Mouse (Mus musculus) neural tube, embryonic 12.5 days (tissue): Measurements from ENCODE around the gene Ikzf2. TPM values are rescaled to one million over a fixed set of nuclear protein-coding genes. Genes with fewer than 3 reads are reported as not detected.

Experiments
- ATAC-seq: fragments of 200-750 bp; cut with Nextera tagmentation; 2 replicates; pipeline ENCODE4 v1.8.0; 2017; ENCODE audit warnings: low read depth, mild to moderate bottlenecking, moderate TSS enrichment, moderate library complexity; ENCODE audit not compliant: low FRiP score
- H3K27ac ChIP-seq: fragments of 300-500 bp; sonication (generic); 2 replicates; pipeline ENCODE4 v1.5.1; 2016
- H3K27me3 ChIP-seq: fragments of 300-500 bp; sonication (generic); replicated peaks from 2 replicates; pipeline ENCODE4 v1.6.1; 2016; ENCODE audit warnings: mild to moderate bottlenecking
- H3K36me3 ChIP-seq: fragments of 300-500 bp; sonication (generic); 2 replicates; pipeline ENCODE4 v1.6.1; 2016; ENCODE audit warnings: mild to moderate bottlenecking
- H3K4me1 ChIP-seq: fragments of 300-500 bp; sonication (generic); 2 replicates; pipeline ENCODE4 v1.6.1; 2016
- H3K4me2 ChIP-seq: fragments of 300-500 bp; sonication (generic); replicated peaks from 2 replicates; pipeline ENCODE4 v1.6.1; 2016; ENCODE audit warnings: mild to moderate bottlenecking
- H3K4me3 ChIP-seq: fragments of 300-500 bp; sonication (generic); 2 replicates; pipeline ENCODE4 v1.5.1; 2016
- H3K9ac ChIP-seq: fragments of 300-500 bp; sonication (generic); 2 replicates; pipeline ENCODE4 v1.6.1; 2016; ENCODE audit warnings: mild to moderate bottlenecking
- H3K9me3 ChIP-seq: fragments of 300-500 bp; sonication (generic); 2 replicates; pipeline ENCODE4 v1.6.1; 2016; ENCODE audit warnings: mild to moderate bottlenecking
- WGBS: fragments of 180-500 bp; shearing (Covaris S2); methylation state at CpG from one replicate; pipeline ENCODE4 v1.1.7; 2016; 5-methylcytosine and 5-hydroxymethylcytosine counted together
- polyA plus RNA-seq: library from polyadenylated mRNA; unstranded; fragments of >200 nt; fragmentation: Nextera tagmentation; extraction: Ambion mirVana; gene quantifications from 2 replicates; pipeline ENCODE4 v1.2.1, GENCODE M21; 2016

The Ikzf2 gene
- polyA plus RNA-seq, 1 experiment from 2014 or later, result 3.8 TPM

- no peak overlapping the region for H3K27ac ChIP-seq
- H3K9me3 ChIP-seq, result no peaks in the 10 kb centered on the region
- 0 out of 2 replicates have a peak overlapping the region, but pooled peaks have one; percentile 67 for H3K9ac ChIP-seq
- peak overlapping the region; percentile 73 for H3K4me2 ChIP-seq
- under 1% methylated on average over 14 of the region's 15 CpGs for WGBS
- no peaks in the 10 kb centered on the region for H3K27me3 ChIP-seq
- H3K4me3 ChIP-seq, result peak overlapping the region; percentile 66
- no peak for ATAC-seq
- 0 out of 2 replicates have a peak, but pooled peaks cover 3% of the 10 kb centered on the region for H3K4me1 ChIP-seq
- H3K36me3 ChIP-seq, result no peaks in the 10 kb centered on the region
Measured at GRCm38 (mm10) chr1:69685890-69686490, 1.1 kb downstream of the Ikzf2 start.

- Histone ChIP-seq H3K27ac (no peak overlapping the region), H3K27me3 (no peaks in the 10 kb centered on the region), H3K4me2 (peak overlapping the region; percentile 73), H3K4me1 (0 out of 2 replicates have a peak, but pooled peaks cover 3% of the 10 kb centered on the region), H3K4me3 (peak overlapping the region; percentile 66), H3K9ac (peak overlapping the region; percentile 17; the same call in 1 of the 2 replicates), H3K9me3 (no peaks in the 10 kb centered on the region), H3K36me3 (no peaks in the 10 kb centered on the region)
- ATAC-seq, result no peak
- 2% methylated on average over 11 of the region's 11 CpGs for WGBS
Measured at GRCm38 (mm10) chr1:69685049-69685889, 1.8 kb downstream of the Ikzf2 start.

DNA sequence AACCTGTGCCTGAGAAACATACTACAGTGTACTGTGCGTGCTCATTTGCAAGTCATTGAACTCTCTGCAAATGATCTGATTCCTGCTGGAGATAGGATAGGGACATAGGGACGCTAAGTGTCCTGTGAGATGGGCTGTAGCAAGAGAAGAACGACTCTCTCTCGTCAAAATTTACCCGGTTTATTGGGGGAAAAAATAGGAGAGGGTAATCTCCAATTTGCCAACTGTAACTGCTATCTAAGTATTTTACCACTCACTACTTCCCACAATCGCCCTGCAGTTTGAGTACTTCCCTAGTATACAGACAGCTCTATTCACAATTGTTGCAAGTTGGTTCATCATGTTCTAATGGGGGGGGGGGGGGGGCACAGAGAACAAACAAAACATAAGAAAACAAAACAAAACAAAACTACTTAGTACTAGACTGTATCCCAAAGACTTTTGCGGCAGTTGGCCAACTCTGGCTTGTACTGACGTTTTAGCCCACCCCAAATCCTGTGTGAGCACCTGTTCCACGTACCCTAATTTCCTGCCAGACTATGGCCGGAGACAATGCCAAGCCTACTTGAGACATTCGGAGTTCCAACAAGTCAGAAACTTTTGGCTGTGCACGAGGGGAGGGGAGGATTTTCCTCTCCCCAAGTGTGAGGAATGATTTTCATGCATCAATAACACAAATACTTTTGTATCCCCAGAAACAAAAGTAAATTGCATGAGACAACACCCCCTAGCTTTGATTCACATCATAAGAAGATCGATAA, 2.6 kb downstream of the Ikzf2 start:
- H3K9me3 ChIP-seq, result no peaks in the 10 kb centered on the region
- WGBS, result 34% methylated on average over 13 of the region's 13 CpGs

GRCm38 (mm10) chr1:69683851-69684250, 3.2 kb downstream of the Ikzf2 start:
- ATAC-seq, result no peak
- H3K27me3 ChIP-seq, result no peaks in the 10 kb centered on the region
- 61% methylated on average over 3 of the region's 3 CpGs for WGBS
- H3K36me3 ChIP-seq, result no peaks in the 10 kb centered on the region
- no peaks in the 10 kb centered on the region for H3K9me3 ChIP-seq
- no peak overlapping the region for H3K27ac ChIP-seq
- H3K4me1 ChIP-seq, result 0 out of 2 replicates have a peak, but pooled peaks cover 3% of the 10 kb centered on the region
- H3K9ac ChIP-seq, result no peak overlapping the region
- H3K4me3 ChIP-seq, result no peak overlapping the region
- H3K4me2 ChIP-seq, result peak overlapping the region; percentile 73; the same call in 1 of the 2 replicates

More for the DNA sequence above, 2.6 kb downstream of the Ikzf2 start:
- Histone ChIP-seq H3K27me3 (no peaks in the 10 kb centered on the region), H3K4me3 (no peak overlapping the region), H3K4me1 (0 out of 2 replicates have a peak, but pooled peaks cover 3% of the 10 kb centered on the region), H3K9ac (no peak overlapping the region), H3K36me3 (no peaks in the 10 kb centered on the region), H3K4me2 (peak overlapping the region; percentile 73), H3K27ac (no peak overlapping the region)
- no peak for ATAC-seq

- Histone ChIP-seq H3K4me3 (no peak overlapping the region), H3K9me3 (no peaks in the 10 kb centered on the region), H3K36me3 (no peaks in the 10 kb centered on the region), H3K4me2 (no peak overlapping the region), H3K9ac (no peak overlapping the region), H3K27ac (no peak overlapping the region), H3K27me3 (no peaks in the 10 kb centered on the region), H3K4me1 (0 out of 2 replicates have a peak, but pooled peaks cover 3% of the 10 kb centered on the region)
- ATAC-seq, result no peak
- 85% methylated on average over 8 of the region's 8 CpGs for WGBS
Measured at GRCm38 (mm10) chr1:69683058-69683457, 4.0 kb downstream of the Ikzf2 start.

GRCm38 (mm10) chr1:69682261-69682660, 4.8 kb downstream of the Ikzf2 start:
- ATAC-seq, result no peak
- WGBS, result 91% methylated on average over 3 of the region's 3 CpGs
- 0 out of 2 replicates have a peak, but pooled peaks cover 3% of the 10 kb centered on the region for H3K4me1 ChIP-seq
- H3K9me3 ChIP-seq, result no peaks in the 10 kb centered on the region
- no peaks in the 10 kb centered on the region for H3K27me3 ChIP-seq
- no peak overlapping the region for H3K27ac ChIP-seq
- no peak overlapping the region for H3K9ac ChIP-seq
- no peak overlapping the region for H3K4me2 ChIP-seq
- H3K36me3 ChIP-seq, result no peaks in the 10 kb centered on the region
- no peak overlapping the region for H3K4me3 ChIP-seq

- ATAC-seq, result no peak
- 87% methylated on average over 5 of the region's 5 CpGs for WGBS
- Histone ChIP-seq H3K36me3 (no peaks in the 10 kb centered on the region), H3K4me1 (0 out of 2 replicates have a peak, but pooled peaks cover 3% of the 10 kb centered on the region), H3K9ac (no peak overlapping the region), H3K4me3 (no peak overlapping the region), H3K9me3 (no peaks in the 10 kb centered on the region), H3K27ac (no peak overlapping the region), H3K4me2 (no peak overlapping the region), H3K27me3 (no peaks in the 10 kb centered on the region)
Measured at GRCm38 (mm10) chr1:69681003-69681402, 6.0 kb downstream of the Ikzf2 start.

DNA sequence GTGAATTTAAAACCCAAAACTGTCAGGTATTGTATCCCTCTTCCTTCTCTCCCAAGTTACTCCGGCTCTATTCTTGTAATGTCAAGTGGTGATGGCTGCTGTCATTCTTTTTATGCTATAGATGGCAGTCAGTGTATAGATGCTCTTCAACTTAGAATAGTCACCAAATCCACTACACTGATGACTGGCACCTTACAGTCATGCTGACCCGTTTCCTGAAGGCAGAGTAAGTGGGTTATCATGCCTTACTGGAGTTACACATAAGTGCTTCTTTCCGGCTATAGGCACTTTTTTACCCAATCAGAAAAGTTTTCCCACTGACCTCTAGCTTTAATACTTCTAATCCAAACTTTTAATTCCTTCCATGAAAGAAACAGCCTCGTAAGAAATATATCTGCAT, 6.5 kb downstream of the Ikzf2 start:
- H3K4me2 ChIP-seq, result no peak overlapping the region
- no peaks in the 10 kb centered on the region for H3K4me1 ChIP-seq
- no peak overlapping the region for H3K9ac ChIP-seq
- no peak for ATAC-seq
- H3K27me3 ChIP-seq, result no peaks in the 10 kb centered on the region
- WGBS, result 94% methylated on average over 4 of the region's 4 CpGs
- H3K4me3 ChIP-seq, result no peak overlapping the region
- H3K36me3 ChIP-seq, result no peaks in the 10 kb centered on the region
- no peaks in the 10 kb centered on the region for H3K9me3 ChIP-seq
- no peak overlapping the region for H3K27ac ChIP-seq

- no peak overlapping the region for H3K9ac ChIP-seq
- no peak for ATAC-seq
- WGBS, result 95% methylated on average over 10 of the region's 10 CpGs
- no peaks in the 10 kb centered on the region for H3K27me3 ChIP-seq
- H3K4me1 ChIP-seq, result no peaks in the 10 kb centered on the region
- no peaks in the 10 kb centered on the region for H3K9me3 ChIP-seq
- no peak overlapping the region for H3K27ac ChIP-seq
- no peaks in the 10 kb centered on the region for H3K36me3 ChIP-seq
- H3K4me3 ChIP-seq, result no peak overlapping the region
- H3K4me2 ChIP-seq, result no peak overlapping the region
Measured at GRCm38 (mm10) chr1:69669897-69670404, 17.1 kb downstream of the Ikzf2 start.

DNA sequence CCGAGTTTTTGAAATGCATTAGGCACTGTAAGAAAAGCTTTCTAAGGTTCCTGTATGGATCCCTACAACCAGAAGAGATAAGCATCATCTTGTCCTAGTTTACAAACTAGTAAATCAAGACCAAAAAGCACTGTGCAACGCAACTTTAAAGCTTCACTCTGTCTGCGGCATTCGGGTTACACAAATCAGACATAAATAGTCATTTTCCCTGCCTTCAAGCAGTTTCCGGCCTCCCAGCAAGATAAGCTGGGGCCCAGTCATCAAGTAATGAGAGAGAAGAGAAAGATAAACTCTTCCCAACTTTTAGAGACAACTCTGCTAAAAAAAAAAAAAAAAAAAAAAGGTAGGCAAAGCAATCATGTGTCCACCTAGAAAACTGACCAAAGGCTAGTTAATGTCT, 19.6 kb downstream of the Ikzf2 start:
- H3K9ac ChIP-seq, result no peak overlapping the region
- H3K4me2 ChIP-seq, result no peak overlapping the region
- no peak overlapping the region for H3K4me3 ChIP-seq
- H3K27ac ChIP-seq, result no peak overlapping the region
- H3K9me3 ChIP-seq, result no peaks in the 10 kb centered on the region
- WGBS, result 92% methylated on average over 5 of the region's 5 CpGs
- no peaks in the 10 kb centered on the region for H3K36me3 ChIP-seq
- H3K4me1 ChIP-seq, result no peaks in the 10 kb centered on the region
- ATAC-seq, result no peak
- no peaks in the 10 kb centered on the region for H3K27me3 ChIP-seq

DNA sequence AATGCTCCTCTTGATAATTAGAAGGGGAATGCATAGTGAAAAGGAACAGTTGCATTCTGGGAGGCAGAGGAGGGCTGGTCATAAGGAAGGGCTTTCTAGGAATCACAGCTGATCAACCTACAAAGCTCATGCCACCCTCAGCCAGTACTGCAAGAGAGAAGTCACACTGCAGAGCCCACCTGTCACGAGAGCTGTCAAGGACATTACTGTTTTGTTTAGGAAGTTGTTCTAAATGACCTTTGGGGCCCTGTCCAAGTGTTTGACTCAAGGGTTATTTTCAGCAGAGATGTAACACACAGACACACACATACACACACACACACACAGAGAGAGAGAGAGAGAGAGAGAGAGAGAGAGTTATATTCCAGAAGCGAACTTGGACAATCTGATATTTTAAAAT, 27.3 kb downstream of the Ikzf2 start:
- Histone ChIP-seq H3K27ac (no peak overlapping the region), H3K9ac (no peak overlapping the region), H3K9me3 (no peaks in the 10 kb centered on the region), H3K27me3 (no peaks in the 10 kb centered on the region), H3K4me2 (no peak overlapping the region), H3K36me3 (no peaks in the 10 kb centered on the region), H3K4me1 (peaks cover 12% of the 10 kb centered on the region; the same call in 1 of the 2 replicates), H3K4me3 (no peak overlapping the region)
- WGBS, result 62% methylated on average over 2 of the region's 2 CpGs
- no peak for ATAC-seq

GRCm38 (mm10) chr1:69658051-69658450, 29.0 kb downstream of the Ikzf2 start:
- WGBS, result 24% methylated on average over 6 of the region's 6 CpGs
- H3K36me3 ChIP-seq, result no peaks in the 10 kb centered on the region
- H3K4me2 ChIP-seq, result no peak overlapping the region
- no peaks in the 10 kb centered on the region for H3K27me3 ChIP-seq
- peaks cover 12% of the 10 kb centered on the region; the same call in 1 of the 2 replicates for H3K4me1 ChIP-seq
- ATAC-seq, result 0 out of 2 replicates have a peak, but pooled peaks have one; percentile 35
- no peak overlapping the region for H3K4me3 ChIP-seq
- H3K9me3 ChIP-seq, result no peaks in the 10 kb centered on the region
- H3K9ac ChIP-seq, result no peak overlapping the region
- H3K27ac ChIP-seq, result no peak overlapping the region
